Mouse (Mus musculus): ENCODE results near the gene Ddn. TPM values are rescaled to one million over a fixed set of nuclear protein-coding genes. Genes with fewer than 3 reads are reported as not detected.
A peak's percentile ranks its signal among the peaks of the same experiment; 100 is the strongest.

Ddn gene
- polyA plus RNA-seq, 1 experiment from 2014 or later: 0.82 TPM

DNA sequence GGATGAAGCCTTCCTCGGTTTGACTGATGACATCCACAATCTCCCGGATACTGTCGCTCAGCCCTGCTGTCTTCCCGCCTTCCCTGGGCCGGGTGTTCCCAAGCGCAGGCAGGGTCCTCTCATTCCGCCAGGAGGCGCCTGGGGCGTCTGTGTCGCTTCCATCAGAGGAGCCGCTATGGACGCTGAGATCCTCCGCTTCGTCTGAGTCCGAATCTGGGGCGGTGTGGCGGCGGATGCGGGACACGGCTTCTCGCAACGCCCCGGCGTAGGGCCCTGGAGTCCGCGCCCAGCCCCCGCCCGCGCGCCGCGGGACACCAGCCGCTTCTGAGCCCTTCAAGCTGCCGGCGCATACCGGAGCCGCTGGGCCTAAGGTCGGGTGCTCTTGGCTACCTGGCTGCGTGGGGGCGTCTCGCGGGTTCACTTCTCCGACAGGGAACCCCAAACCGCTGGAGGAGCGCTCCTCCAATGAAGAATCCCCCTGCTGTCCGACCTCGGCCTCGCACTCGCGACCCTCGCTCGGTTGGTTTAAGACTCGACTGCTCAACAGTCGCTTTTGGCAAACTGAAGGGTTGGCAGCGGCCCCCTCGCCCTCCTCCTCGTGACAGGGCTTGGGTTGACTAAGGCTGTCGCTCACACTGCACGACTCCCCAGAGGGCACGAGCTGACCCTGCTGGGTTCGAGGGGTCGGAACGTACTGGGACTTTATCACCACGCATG, 3.8 kb downstream of the Ddn start:
- peak; percentile 46; the same call in 1 of the 2 replicates for ATAC-seq (ENCODE audit: low FRiP score, low read depth)
- H3K9me3 ChIP-seq: no peaks in the 10 kb centered on the region
- H3K27me3 ChIP-seq (replicated peaks): peaks cover 97% of the 10 kb centered on the region
- no peaks in the 10 kb centered on the region for H3K36me3 ChIP-seq
- H3K27ac ChIP-seq: no peak overlapping the region
- peak overlapping the region; percentile 53 for H3K9ac ChIP-seq
- peak overlapping the region; percentile 34 for H3K4me3 ChIP-seq
- H3K4me2 ChIP-seq (replicated peaks): peak overlapping the region; percentile 69
- WGBS: under 1% methylated on average over 64 of the region's 64 CpGs
- peaks cover 42% of the 10 kb centered on the region for H3K4me1 ChIP-seq

DNA sequence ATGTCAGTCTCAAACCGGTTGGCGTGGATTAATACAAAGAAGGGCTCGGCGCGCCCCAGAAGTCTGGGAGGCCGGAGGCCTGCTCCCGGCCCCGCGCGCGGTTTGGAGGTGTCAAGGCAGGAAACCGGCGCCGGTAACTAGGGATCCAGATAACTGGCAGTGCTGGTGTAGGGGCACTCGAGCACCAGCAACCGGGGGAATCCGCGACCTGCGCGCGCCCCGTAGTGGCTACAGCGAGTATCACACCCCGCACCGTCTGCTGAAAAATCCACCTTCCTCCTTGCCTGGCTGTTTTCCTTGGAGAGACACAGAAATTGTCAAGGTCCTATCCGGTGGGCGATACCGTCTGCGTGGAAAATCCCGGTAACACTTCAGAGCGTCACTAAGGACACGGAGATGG, 5.2 kb downstream of the Ddn start:
- H3K4me3 ChIP-seq: no peak overlapping the region
- WGBS: under 1% methylated on average over 32 of the region's 32 CpGs
- peak overlapping the region; percentile 24; the same call in 1 of the 2 replicates for H3K4me2 ChIP-seq (replicated peaks)

DNA sequence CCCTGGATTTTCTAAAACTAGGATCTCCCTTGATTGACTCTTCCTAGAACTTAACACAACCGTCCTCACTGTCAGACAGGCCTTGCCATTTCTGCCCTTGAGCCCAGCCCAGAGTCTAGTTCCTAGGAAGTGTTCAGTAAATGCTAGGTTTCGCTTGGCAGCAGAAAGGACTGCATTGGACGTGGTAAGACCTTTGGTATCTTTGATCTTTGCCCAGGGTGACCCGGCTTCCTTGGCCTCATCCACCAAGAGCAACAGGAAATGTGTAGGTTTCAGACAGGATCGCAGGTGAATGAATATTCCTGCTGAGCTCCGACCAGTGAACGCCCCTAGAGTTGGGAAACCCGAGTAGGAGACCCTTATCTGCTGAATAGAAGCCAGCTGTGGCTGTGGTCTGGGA, 6.4 kb downstream of the Ddn start:
- H3K36me3 ChIP-seq: no peaks in the 10 kb centered on the region
- H3K4me2 ChIP-seq (replicated peaks): no peak overlapping the region
- no peak overlapping the region for H3K4me3 ChIP-seq
- 5% methylated on average over 8 of the region's 8 CpGs for WGBS
- H3K27ac ChIP-seq: no peak overlapping the region
- H3K9me3 ChIP-seq: no peaks in the 10 kb centered on the region
- H3K27me3 ChIP-seq (replicated peaks): peaks cover 96% of the 10 kb centered on the region
- H3K9ac ChIP-seq: no peak overlapping the region
- H3K4me1 ChIP-seq: peaks cover 41% of the 10 kb centered on the region
- no peak for ATAC-seq (ENCODE audit: low FRiP score, low read depth)

More for the DNA sequence above, 5.2 kb downstream of the Ddn start:
- 0 out of 2 replicates have a peak overlapping the region, but pooled peaks have one; percentile 26 for H3K9ac ChIP-seq
- no peak overlapping the region for H3K27ac ChIP-seq
- no peaks in the 10 kb centered on the region for H3K9me3 ChIP-seq
- H3K27me3 ChIP-seq (replicated peaks): peaks cover 97% of the 10 kb centered on the region
- no peak for ATAC-seq (ENCODE audit: low FRiP score, low read depth)
- H3K4me1 ChIP-seq: peaks cover 41% of the 10 kb centered on the region
- H3K36me3 ChIP-seq: no peaks in the 10 kb centered on the region

DNA sequence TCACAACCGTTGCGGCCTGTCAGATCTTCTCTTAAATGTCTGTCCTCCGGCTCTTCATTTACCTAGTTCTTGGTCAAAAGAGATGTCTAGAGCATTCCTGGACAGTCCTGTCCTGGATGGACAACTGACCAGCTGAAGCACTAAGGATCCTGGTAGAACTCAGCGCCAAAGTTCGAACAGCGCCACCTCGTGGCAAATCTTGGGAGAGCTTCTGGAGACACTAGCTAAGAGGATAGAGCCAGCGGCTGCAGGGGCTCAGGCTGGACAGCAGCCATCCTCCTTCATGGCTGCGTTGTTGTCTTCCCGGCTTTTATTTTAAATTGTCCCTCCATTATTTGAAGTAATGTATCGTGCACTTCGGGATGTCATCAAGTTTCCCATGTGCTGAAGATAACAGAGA, 9.9 kb downstream of the Ddn start:
- H3K27ac ChIP-seq: no peak overlapping the region
- H3K4me2 ChIP-seq (replicated peaks): no peak overlapping the region
- H3K4me1 ChIP-seq: peaks cover 29% of the 10 kb centered on the region
- 11% methylated on average over 12 of the region's 12 CpGs for WGBS
- H3K9ac ChIP-seq: no peak overlapping the region
- no peaks in the 10 kb centered on the region for H3K9me3 ChIP-seq
- peaks cover 96% of the 10 kb centered on the region for H3K27me3 ChIP-seq (replicated peaks)
- no peak for ATAC-seq (ENCODE audit: low FRiP score, low read depth)
- no peak overlapping the region for H3K4me3 ChIP-seq
- H3K36me3 ChIP-seq: no peaks in the 10 kb centered on the region

DNA sequence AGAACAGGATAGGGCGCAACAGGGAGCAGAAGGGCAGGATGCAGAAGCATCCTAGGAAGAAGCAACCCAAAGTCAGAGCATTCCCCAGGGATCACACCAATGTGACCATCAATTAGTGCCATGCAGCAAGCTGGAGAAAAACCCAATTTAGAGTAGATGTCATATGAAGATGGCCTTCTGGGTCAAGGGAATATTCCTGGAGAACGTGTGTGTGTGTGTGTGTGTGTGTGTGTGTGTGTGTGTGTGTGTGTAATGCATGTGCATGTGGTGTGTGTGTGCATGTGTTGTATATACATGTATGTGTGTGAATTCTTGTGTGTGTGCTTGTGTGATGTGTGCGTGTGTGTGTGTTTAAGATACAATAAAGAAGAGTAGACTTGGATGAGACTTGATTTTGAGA, 10.4 kb downstream of the Ddn start:
- no peak overlapping the region for H3K4me2 ChIP-seq (replicated peaks)
- no peaks in the 10 kb centered on the region for H3K9me3 ChIP-seq
- H3K36me3 ChIP-seq: no peaks in the 10 kb centered on the region
- H3K4me3 ChIP-seq: no peak overlapping the region
- H3K27me3 ChIP-seq (replicated peaks): peaks cover 96% of the 10 kb centered on the region
- WGBS: 46% methylated on average over 3 of the region's 3 CpGs
- no peak overlapping the region for H3K27ac ChIP-seq
- no peak for ATAC-seq (ENCODE audit: low FRiP score, low read depth)
- H3K9ac ChIP-seq: no peak overlapping the region
- H3K4me1 ChIP-seq: peaks cover 29% of the 10 kb centered on the region

DNA sequence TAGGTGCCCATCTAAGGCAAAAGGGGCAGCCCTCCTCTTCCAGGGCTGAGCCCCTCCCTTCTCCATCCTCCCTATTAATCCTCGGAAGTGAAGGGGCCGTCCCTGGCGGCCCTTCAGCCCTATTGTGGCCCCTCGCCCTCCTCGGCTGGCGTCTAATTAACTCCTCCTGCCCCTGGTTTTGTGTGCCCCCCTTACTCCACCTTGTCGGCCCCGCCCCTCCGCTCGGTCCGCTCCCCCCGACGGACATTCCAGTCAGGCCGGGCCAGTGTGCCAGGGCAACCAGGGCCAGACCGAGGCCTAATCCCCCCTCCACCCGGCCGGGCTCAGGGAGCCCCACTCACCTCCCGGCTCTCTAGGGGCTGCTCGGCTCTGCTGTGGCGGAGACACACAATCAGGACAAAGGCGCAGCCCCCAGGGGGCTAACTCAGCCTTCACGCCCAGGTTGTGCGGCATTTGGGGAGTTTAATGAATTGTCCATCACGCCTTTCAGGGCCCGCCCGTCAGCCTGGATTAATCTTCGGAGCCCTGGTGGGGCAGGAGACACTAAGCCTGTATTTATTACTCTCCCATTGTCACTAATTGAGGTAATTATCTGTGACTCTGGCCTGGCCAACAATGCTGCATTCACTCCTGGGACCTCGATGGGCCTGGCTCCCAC, 11.3 kb downstream of the Ddn start:
- under 1% methylated on average over 27 of the region's 28 CpGs for WGBS
- ATAC-seq (ENCODE audit: low FRiP score, low read depth): peak; percentile 94
- no peak overlapping the region for H3K9ac ChIP-seq

DNA sequence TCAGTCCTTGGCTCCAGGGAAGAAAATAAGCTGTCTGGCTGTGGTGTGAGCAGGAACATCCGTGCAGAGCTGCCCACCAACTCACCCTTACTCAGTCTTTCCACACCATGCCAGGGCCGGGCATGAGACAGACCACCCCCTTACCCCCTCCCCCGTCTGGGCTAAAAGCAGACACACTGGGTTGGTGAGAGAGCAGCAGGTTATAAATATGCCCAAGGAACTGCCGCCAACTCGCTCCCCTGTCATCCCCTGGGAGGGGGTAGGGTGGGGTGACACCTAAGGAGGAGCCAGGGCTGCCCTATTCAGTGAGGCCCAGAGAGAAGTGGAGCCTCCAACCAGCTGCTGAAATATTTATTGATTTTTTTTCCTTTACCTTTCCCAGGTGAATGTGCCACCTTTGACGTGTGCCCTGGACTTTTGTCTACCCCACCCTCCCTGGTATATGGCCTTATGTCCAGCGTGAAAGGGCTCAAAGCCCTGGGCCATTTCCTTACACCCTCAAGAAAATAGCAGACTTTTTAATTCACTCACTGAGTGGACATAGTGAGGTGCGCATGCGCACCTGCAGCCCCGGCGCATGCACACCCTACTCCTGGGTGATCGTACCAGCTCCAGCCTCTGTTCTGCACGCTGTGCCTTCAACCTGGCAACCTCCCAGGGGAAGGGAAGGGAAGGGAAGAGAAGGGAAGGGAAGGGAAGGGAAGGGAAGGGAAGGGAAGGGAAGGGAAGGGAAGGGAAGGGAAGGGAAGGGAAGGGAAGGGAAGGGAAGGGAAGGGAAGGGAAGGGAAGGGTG, 12.3 kb downstream of the Ddn start:
- H3K36me3 ChIP-seq: no peaks in the 10 kb centered on the region
- H3K4me1 ChIP-seq: peaks cover 43% of the 10 kb centered on the region
- ATAC-seq (ENCODE audit: low FRiP score, low read depth): no peak
- no peak overlapping the region for H3K4me3 ChIP-seq
- no peaks in the 10 kb centered on the region for H3K9me3 ChIP-seq
- no peak overlapping the region for H3K27ac ChIP-seq
- peaks cover 96% of the 10 kb centered on the region for H3K27me3 ChIP-seq (replicated peaks)
- no peak overlapping the region for H3K9ac ChIP-seq
- 6% methylated on average over 13 of the region's 13 CpGs for WGBS
- H3K4me2 ChIP-seq (replicated peaks): peak overlapping the region; percentile 36

More for the DNA sequence above, 11.3 kb downstream of the Ddn start:
- no peak overlapping the region for H3K27ac ChIP-seq
- peak overlapping the region; percentile 5; the same call in 1 of the 2 replicates for H3K4me3 ChIP-seq
- H3K9me3 ChIP-seq: no peaks in the 10 kb centered on the region
- H3K27me3 ChIP-seq (replicated peaks): peaks cover 96% of the 10 kb centered on the region
- H3K4me2 ChIP-seq (replicated peaks): peak overlapping the region; percentile 36
- peaks cover 34% of the 10 kb centered on the region for H3K4me1 ChIP-seq
- no peaks in the 10 kb centered on the region for H3K36me3 ChIP-seq

DNA sequence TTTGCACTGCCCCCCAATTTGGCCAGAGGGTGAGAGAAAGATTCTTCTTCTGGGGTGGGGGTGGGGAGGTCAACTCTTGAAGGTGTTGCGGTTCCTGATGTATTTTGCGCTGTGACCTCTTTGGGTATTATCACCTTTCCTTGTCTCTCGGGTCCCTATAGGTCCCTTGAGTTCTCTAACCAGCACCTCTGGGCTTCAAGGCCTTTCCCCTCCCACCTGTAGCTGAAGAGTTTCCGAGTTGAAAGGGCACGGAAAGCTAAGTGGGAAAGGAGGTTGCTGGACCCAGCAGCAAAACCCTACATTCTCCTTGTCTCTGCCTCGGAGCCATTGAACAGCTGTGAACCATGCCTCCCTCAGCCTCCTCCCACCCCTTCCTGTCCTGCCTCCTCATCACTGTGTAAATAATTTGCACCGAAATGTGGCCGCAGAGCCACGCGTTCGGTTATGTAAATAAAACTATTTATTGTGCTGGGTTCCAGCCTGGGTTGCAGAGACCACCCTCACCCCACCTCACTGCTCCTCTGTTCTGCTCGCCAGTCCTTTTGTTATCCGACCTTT, 16.1 kb downstream of the Ddn start:
- Histone ChIP-seq H3K4me3 (0 out of 2 replicates have a peak overlapping the region, but pooled peaks have one; percentile 28), H3K9me3 (no peaks in the 10 kb centered on the region), H3K9ac (no peak overlapping the region), H3K36me3 (no peaks in the 10 kb centered on the region), H3K4me1 (peaks cover 46% of the 10 kb centered on the region), H3K4me2 (replicated peaks) (peak overlapping the region; percentile 53), H3K27me3 (replicated peaks) (peaks cover 100% of the 10 kb centered on the region), H3K27ac (no peak overlapping the region)
- 2% methylated on average over 13 of the region's 13 CpGs for WGBS
- no peak for ATAC-seq (ENCODE audit: low FRiP score, low read depth)

DNA sequence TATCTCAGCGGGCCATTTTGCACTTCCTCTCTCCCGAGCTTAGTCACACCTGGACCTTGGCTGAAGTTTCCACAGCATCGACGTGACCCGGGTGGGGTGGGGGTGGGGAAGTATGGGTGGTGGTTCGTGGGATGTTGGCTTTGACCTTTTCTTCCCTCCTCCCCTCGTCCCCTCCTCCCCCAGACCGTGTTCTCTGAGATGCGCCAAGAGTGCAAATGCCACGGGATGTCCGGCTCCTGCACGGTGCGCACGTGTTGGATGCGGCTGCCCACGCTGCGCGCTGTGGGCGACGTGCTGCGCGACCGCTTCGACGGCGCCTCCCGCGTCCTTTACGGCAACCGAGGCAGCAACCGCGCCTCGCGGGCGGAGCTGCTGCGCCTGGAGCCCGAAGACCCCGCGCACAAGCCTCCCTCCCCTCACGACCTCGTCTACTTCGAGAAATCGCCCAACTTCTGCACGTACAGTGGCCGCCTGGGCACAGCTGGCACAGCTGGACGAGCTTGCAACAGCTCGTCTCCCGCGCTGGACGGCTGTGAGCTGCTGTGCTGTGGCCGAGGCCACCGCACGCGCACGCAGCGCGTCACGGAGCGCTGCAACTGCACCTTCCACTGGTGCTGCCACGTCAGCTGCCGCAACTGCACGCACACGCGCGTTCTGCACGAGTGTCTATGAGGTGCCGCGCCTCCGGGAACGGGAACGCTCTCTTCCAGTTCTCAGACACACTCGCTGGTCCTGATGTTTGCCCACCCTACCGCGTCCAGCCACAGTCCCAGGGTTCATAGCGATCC, 16.9 kb downstream of the Ddn start:
- Histone ChIP-seq H3K36me3 (no peaks in the 10 kb centered on the region), H3K4me2 (replicated peaks) (peak overlapping the region; percentile 53), H3K9ac (peak overlapping the region; percentile 26; the same call in 1 of the 2 replicates), H3K4me3 (peak overlapping the region; percentile 28), H3K9me3 (no peaks in the 10 kb centered on the region), H3K4me1 (peaks cover 38% of the 10 kb centered on the region), H3K27ac (no peak overlapping the region), H3K27me3 (replicated peaks) (peaks cover 100% of the 10 kb centered on the region)
- no peak for ATAC-seq (ENCODE audit: low FRiP score, low read depth)
- WGBS: under 1% methylated on average over 75 of the region's 75 CpGs

DNA sequence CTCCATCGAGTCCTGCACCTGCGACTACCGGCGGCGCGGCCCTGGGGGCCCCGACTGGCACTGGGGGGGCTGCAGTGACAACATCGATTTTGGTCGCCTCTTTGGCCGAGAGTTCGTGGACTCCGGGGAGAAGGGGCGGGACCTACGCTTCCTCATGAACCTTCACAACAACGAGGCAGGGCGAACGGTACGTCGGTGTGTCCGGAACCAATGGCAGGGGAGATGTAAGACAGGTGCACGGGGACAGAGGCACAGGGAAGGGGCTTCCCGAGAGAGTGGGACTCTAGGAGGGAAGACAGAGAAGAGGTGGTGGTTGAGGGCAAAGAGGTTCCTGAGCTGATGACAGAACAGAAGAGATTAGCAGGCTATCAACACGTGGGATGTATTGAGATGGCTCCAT, 17.5 kb downstream of the Ddn start:
- peaks cover 32% of the 10 kb centered on the region for H3K4me1 ChIP-seq
- peaks cover 98% of the 10 kb centered on the region for H3K27me3 ChIP-seq (replicated peaks)
- H3K9ac ChIP-seq: no peak overlapping the region
- no peaks in the 10 kb centered on the region for H3K36me3 ChIP-seq
- 1% methylated on average over 23 of the region's 23 CpGs for WGBS
- H3K4me3 ChIP-seq: 0 out of 2 replicates have a peak overlapping the region, but pooled peaks have one; percentile 14
- no peak for ATAC-seq (ENCODE audit: low FRiP score, low read depth)
- H3K9me3 ChIP-seq: no peaks in the 10 kb centered on the region
- H3K27ac ChIP-seq: no peak overlapping the region
- peak overlapping the region; percentile 53 for H3K4me2 ChIP-seq (replicated peaks)

DNA sequence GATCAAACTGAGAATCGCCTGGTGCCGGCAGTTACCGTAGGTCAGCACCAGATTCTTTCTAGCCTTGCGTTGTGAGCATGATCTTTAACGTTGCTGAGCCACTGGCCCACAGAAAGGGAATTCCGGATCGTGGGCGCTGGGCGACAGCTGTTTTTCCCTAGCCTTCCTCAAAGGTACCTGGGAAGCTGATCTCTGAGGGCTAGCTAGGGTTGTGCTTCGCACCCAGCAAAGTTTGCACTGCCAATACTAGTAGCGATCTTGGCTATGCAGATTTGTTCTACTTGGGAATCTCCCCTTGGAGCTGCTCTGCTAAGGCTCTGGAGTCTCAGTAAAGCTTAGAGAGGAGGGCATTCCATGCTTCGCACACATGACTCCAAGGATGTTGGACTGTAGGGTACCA, 18.1 kb downstream of the Ddn start:
- no peaks in the 10 kb centered on the region for H3K36me3 ChIP-seq
- no peak overlapping the region for H3K9ac ChIP-seq
- H3K4me1 ChIP-seq: peaks cover 27% of the 10 kb centered on the region
- no peaks in the 10 kb centered on the region for H3K9me3 ChIP-seq
- ATAC-seq (ENCODE audit: low FRiP score, low read depth): no peak
- H3K27ac ChIP-seq: no peak overlapping the region
- H3K4me3 ChIP-seq: peak overlapping the region; percentile 18; the same call in 1 of the 2 replicates
- 1% methylated on average over 12 of the region's 12 CpGs for WGBS
- H3K4me2 ChIP-seq (replicated peaks): peak overlapping the region; percentile 53
- peaks cover 97% of the 10 kb centered on the region for H3K27me3 ChIP-seq (replicated peaks)

All from neural tube, embryonic 12.5 days (tissue).